Mouse (Mus musculus) neural tube, embryonic 14.5 days (tissue): ENCODE measurements around the gene Narfl. TPM values are rescaled to one million over a fixed set of nuclear protein-coding genes. Genes with fewer than 3 reads are reported as not detected.

Experiments
- ATAC-seq: fragments of 200-750 bp; cut with Nextera tagmentation; 2 replicates; pipeline ENCODE4 v1.8.0; 2017; ENCODE audit warnings: low read depth, mild to moderate bottlenecking, moderate TSS enrichment, moderate library complexity
- H3K27ac ChIP-seq: fragments of 300-500 bp; sonication (generic); 2 replicates; pipeline ENCODE4 v1.5.1; 2014; ENCODE audit warnings: low read depth, mild to moderate bottlenecking, control low read depth, low read length, moderate library complexity, mixed read lengths
- H3K27me3 ChIP-seq: fragments of 300-500 bp; sonication (generic); 2 replicates; pipeline ENCODE4 v1.6.1; 2014; ENCODE audit warnings: low read length; ENCODE audit not compliant: control insufficient read depth, insufficient read depth
- H3K36me3 ChIP-seq: fragments of 300-500 bp; sonication (generic); 2 replicates; pipeline ENCODE4 v1.6.1; 2014; ENCODE audit warnings: low read length, mixed read lengths; ENCODE audit not compliant: control insufficient read depth, insufficient read depth
- H3K4me1 ChIP-seq: fragments of 300-500 bp; sonication (generic); 2 replicates; pipeline ENCODE4 v1.6.1; 2014; ENCODE audit warnings: low read length; ENCODE audit not compliant: control insufficient read depth, insufficient read depth
- H3K4me2 ChIP-seq: fragments of 300-500 bp; sonication (generic); 2 replicates; pipeline ENCODE4 v1.6.1; 2014; ENCODE audit warnings: mild to moderate bottlenecking, low read depth, low read length, control low read depth
- H3K4me3 ChIP-seq: fragments of 300-500 bp; sonication (generic); 2 replicates; pipeline ENCODE4 v1.5.1; 2014; ENCODE audit warnings: low read depth, low read length, control low read depth, mixed read lengths
- H3K9ac ChIP-seq: fragments of 300-500 bp; sonication (generic); replicated peaks from 2 replicates; pipeline ENCODE4 v1.6.1; 2014; ENCODE audit warnings: low read depth, mild to moderate bottlenecking, control low read depth, low read length, mixed read lengths
- H3K9me3 ChIP-seq: fragments of 300-500 bp; sonication (generic); 2 replicates; pipeline ENCODE4 v1.6.1; 2016; ENCODE audit warnings: low read length; ENCODE audit not compliant: control insufficient read depth
- WGBS: fragments of 180-500 bp; shearing (Covaris S2); extraction: QIAGEN DNeasy Blood & Tissue Kit; methylation state at CpG from one replicate; pipeline ENCODE4 v1.1.7; 2014; 5-methylcytosine and 5-hydroxymethylcytosine counted together
- microRNA-seq: library from miRNA; unstranded; fragments of <30 nt; microRNA quantifications from one replicate; pipeline ENCODE4, GENCODE M21; 2016
- polyA plus RNA-seq: library from polyadenylated mRNA; unstranded; fragments of >200 nt; fragmentation: Nextera tagmentation; extraction: Ambion mirVana; gene quantifications from 2 replicates; pipeline ENCODE4 v1.2.1, GENCODE M21; 2014

The Narfl gene
- polyA plus RNA-seq, 1 experiment from 2014 or later: 25.4 TPM

- Histone ChIP-seq H3K9ac (peak overlapping the region; percentile 74), H3K27me3 (no peaks in the 10 kb centered on the region), H3K9me3 (no peaks in the 10 kb centered on the region), H3K4me3 (peak overlapping the region; percentile 59), H3K4me2 (peak overlapping the region; percentile 96), H3K36me3 (peaks cover 20% of the 10 kb centered on the region), H3K4me1 (peaks cover 58% of the 10 kb centered on the region), H3K27ac (peak overlapping the region; percentile 86)
- WGBS: 42% methylated on average over 8 of the region's 8 CpGs
- no peak for ATAC-seq
These were observed 56.0 kb downstream of the Narfl start for GRCm38 (mm10) chr17:25829558-25830017.

- H3K27ac ChIP-seq: no peak overlapping the region
- 91% methylated on average over 4 of the region's 4 CpGs for WGBS
These were observed 56.7 kb downstream of the Narfl start for GRCm38 (mm10) chr17:25830200-25830753.

GRCm38 (mm10) chr17:25830806-25831431 lies 57.3 kb downstream of the Narfl start:
- Histone ChIP-seq H3K36me3 (peaks cover 20% of the 10 kb centered on the region), H3K27me3 (no peaks in the 10 kb centered on the region), H3K4me3 (no peak overlapping the region), H3K4me2 (peak overlapping the region; percentile 90; the same call in 1 of the 2 replicates), H3K27ac (no peak overlapping the region), H3K9me3 (no peaks in the 10 kb centered on the region), H3K9ac (no peak overlapping the region), H3K4me1 (peaks cover 63% of the 10 kb centered on the region)
- 89% methylated on average over 14 of the region's 14 CpGs for WGBS
- no peak for ATAC-seq

More at GRCm38 (mm10) chr17:25830200-25830753, 56.7 kb downstream of the Narfl start:
- Histone ChIP-seq H3K27me3 (no peaks in the 10 kb centered on the region), H3K4me2 (peak overlapping the region; percentile 96), H3K4me3 (peak overlapping the region; percentile 59; the same call in 1 of the 2 replicates), H3K9ac (no peak overlapping the region), H3K9me3 (no peaks in the 10 kb centered on the region), H3K36me3 (peaks cover 20% of the 10 kb centered on the region), H3K4me1 (peaks cover 59% of the 10 kb centered on the region)
- ATAC-seq: no peak

GRCm38 (mm10) chr17:25831451-25832281 lies 58.1 kb downstream of the Narfl start:
- H3K27ac ChIP-seq: no peak overlapping the region
- peak overlapping the region; percentile 90 for H3K4me2 ChIP-seq
- H3K9ac ChIP-seq: peak overlapping the region; percentile 76
- WGBS: 66% methylated on average over 21 of the region's 21 CpGs
- ATAC-seq: no peak
- H3K9me3 ChIP-seq: no peaks in the 10 kb centered on the region
- H3K4me3 ChIP-seq: peak overlapping the region; percentile 82
- no peaks in the 10 kb centered on the region for H3K27me3 ChIP-seq
- H3K36me3 ChIP-seq: peaks cover 20% of the 10 kb centered on the region
- H3K4me1 ChIP-seq: peaks cover 71% of the 10 kb centered on the region

GRCm38 (mm10) chr17:25832436-25833290 lies 59.1 kb downstream of the Narfl start:
- peak overlapping the region; percentile 93 for H3K27ac ChIP-seq

More at GRCm38 (mm10) chr17:25832436-25833290, 59.1 kb downstream of the Narfl start:
- Histone ChIP-seq H3K4me1 (peaks cover 77% of the 10 kb centered on the region), H3K4me3 (peak overlapping the region; percentile 82), H3K9ac (peak overlapping the region; percentile 76), H3K27me3 (no peaks in the 10 kb centered on the region), H3K4me2 (peak overlapping the region; percentile 90), H3K9me3 (no peaks in the 10 kb centered on the region), H3K36me3 (peaks cover 17% of the 10 kb centered on the region)
- WGBS: under 1% methylated on average over 67 of the region's 77 CpGs
- ATAC-seq: peak; percentile 90

Small RNA genes within 50 kb of the gene (microRNA-seq; reads per million reads assigned to microRNA genes)
- gene Gm25083: not detected
- gene Mir3082: not detected
- gene Mir6966: not detected

Other genes starting within 250 kb of the Narfl start
- gene Sox8, start 203.1 kb upstream of the Narfl start, polyA plus RNA-seq: 12.8 and 17.5 TPM in 2 replicates
- gene Lmf1, start 194.7 kb upstream of the Narfl start, polyA plus RNA-seq: 24.2 and 25.4 TPM in 2 replicates
- gene Gng13, start 56.6 kb upstream of the Narfl start, polyA plus RNA-seq: 2.6 and 9.0 TPM in 2 replicates
- 2.5 and 2.9 TPM in 2 replicates for gene Chtf18, start 46.4 kb upstream of the Narfl start, polyA plus RNA-seq
- gene Rpusd1, start 46.1 kb upstream of the Narfl start, polyA plus RNA-seq: 25.4 and 29.9 TPM in 2 replicates
- not detected in 2 replicates for gene Mslnl, start 37.7 kb upstream of the Narfl start, polyA plus RNA-seq
- gene Msln, start 19.4 kb upstream of the Narfl start, polyA plus RNA-seq: 1.5 TPM in 1 of 2 replicates, not detected in the other
- gene Haghl, start 11.9 kb downstream of the Narfl start, polyA plus RNA-seq: 140 and 181 TPM in 2 replicates
- 0.17 and 0.23 TPM in 2 replicates for gene Ccdc78, start 12.8 kb downstream of the Narfl start, polyA plus RNA-seq
- gene Fam173a, start 19.1 kb downstream of the Narfl start, polyA plus RNA-seq: 79.9 and 88.4 TPM in 2 replicates
- gene AC134908.4, start 21.9 kb downstream of the Narfl start, polyA plus RNA-seq: 0.55 TPM in 1 of 2 replicates, not detected in the other
- 7.3 and 14.3 TPM in 2 replicates for gene Metrn, start 23.4 kb downstream of the Narfl start, polyA plus RNA-seq
- gene Fbxl16, start 35.3 kb downstream of the Narfl start, polyA plus RNA-seq: 35.2 and 39.4 TPM in 2 replicates
- gene Wdr24, start 49.9 kb downstream of the Narfl start, polyA plus RNA-seq: 29.5 and 31.8 TPM in 2 replicates
- gene Jmjd8, start 55.1 kb downstream of the Narfl start, polyA plus RNA-seq: 36.7 and 46.4 TPM in 2 replicates
- 335 and 351 TPM in 2 replicates for gene Stub1, start 59.6 kb downstream of the Narfl start, polyA plus RNA-seq
- gene Rhbdl1, start 63.5 kb downstream of the Narfl start, polyA plus RNA-seq: 42.0 and 67.6 TPM in 2 replicates
- gene Gm20683, start 68.0 kb downstream of the Narfl start, polyA plus RNA-seq: 8.2 and 10.6 TPM in 2 replicates
- gene Rhot2, start 71.1 kb downstream of the Narfl start, polyA plus RNA-seq: 6.6 and 10.4 TPM in 2 replicates
- 10.5 and 12.1 TPM in 2 replicates for gene Wdr90, start 87.7 kb downstream of the Narfl start, polyA plus RNA-seq
- 15.7 and 22.4 TPM in 2 replicates for gene Mcrip2, start 95.0 kb downstream of the Narfl start, polyA plus RNA-seq
- gene Mettl26, start 101.3 kb downstream of the Narfl start, polyA plus RNA-seq: 65.3 and 73.9 TPM in 2 replicates
- gene Wfikkn1, start 107.1 kb downstream of the Narfl start, polyA plus RNA-seq: 0.30 and 0.67 TPM in 2 replicates
- 25.1 and 29.6 TPM in 2 replicates for gene Rab40c, start 146.0 kb downstream of the Narfl start, polyA plus RNA-seq
- gene Pigq, start 171.2 kb downstream of the Narfl start, polyA plus RNA-seq: 66.4 and 76.8 TPM in 2 replicates
- gene Nhlrc4, start 171.2 kb downstream of the Narfl start, polyA plus RNA-seq: not detected in 2 replicates
- 0.08 and 0.30 TPM in 2 replicates for gene A930017K11Rik, start 178.8 kb downstream of the Narfl start, polyA plus RNA-seq
- 21.1 and 24.6 TPM in 2 replicates for gene Capn15, start 212.0 kb downstream of the Narfl start, polyA plus RNA-seq